In the genomic region with DNA sequence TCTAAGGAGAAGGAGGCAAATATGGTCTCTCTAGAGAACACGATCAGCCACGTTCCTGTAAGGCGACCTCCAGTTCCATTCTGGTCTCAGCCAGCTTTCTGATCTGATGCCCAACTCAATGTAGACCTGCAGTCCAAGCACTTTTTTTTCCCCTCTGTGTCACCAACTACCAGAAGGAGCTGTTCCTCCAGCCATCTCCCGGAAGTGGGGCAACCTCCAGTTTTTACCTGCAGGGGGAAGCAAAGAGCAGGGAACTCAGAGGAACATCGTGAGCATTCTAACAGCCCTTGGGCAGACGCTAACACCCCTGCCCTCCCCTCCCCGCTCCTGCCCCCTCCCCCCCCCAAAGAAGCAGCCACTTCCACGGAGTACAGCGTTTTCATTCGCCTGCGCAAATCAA, we compare ENCODE assay signal across 8 mouse cellular contexts. TPM values are rescaled to one million over a fixed set of nuclear protein-coding genes. Genes with fewer than 3 reads are reported as not detected.
DNase-seq lines count a peak whose midpoint lies in the region; ATAC-seq and TF ChIP-seq lines count a peak whose summit lies in the region.

No protein-coding gene starts in this region.

- H3K9me3 ChIP-seq in G1E (replicated peaks): no peaks in the 10 kb centered on the region
- no peaks in the 10 kb centered on the region for H3K9me3 ChIP-seq in megakaryocyte, embryonic 14.5 days

- H3K4me3 ChIP-seq in G1E (ENCODE audit: low read depth, low read length): no peak overlapping the region; the same call in 1 of the 2 replicates
- peak overlapping the region; percentile 79 for H3K4me3 ChIP-seq in megakaryocyte, embryonic 14.5 days (replicated peaks)

- H3K4me1 ChIP-seq in G1E (ENCODE audit: insufficient read depth, low read depth, low read length): peaks cover 31% of the 10 kb centered on the region
- peaks cover 31% of the 10 kb centered on the region for H3K4me1 ChIP-seq in megakaryocyte, embryonic 14.5 days

- H3K27me3 ChIP-seq in G1E (ENCODE audit: insufficient read depth, low read length): peaks cover 3% of the 10 kb centered on the region; the same call in 1 of the 2 replicates
- peaks cover 2% of the 10 kb centered on the region for H3K27me3 ChIP-seq in megakaryocyte, embryonic 14.5 days (replicated peaks)

- ATAC-seq in G1E (ENCODE audit: extremely low read depth, insufficient number of reproducible peaks, low FRiP score, poor library complexity, severe bottlenecking): peak; percentile 63

- TF ChIP-seq CTCF in G1E (IDR thresholded peaks at IDR 0.05; ENCODE audit: low read depth, low read length): peak; percentile 45

- H3K36me3 ChIP-seq in G1E (replicated peaks): no peaks in the 10 kb centered on the region
- H3K36me3 ChIP-seq in megakaryocyte, embryonic 14.5 days (replicated peaks; ENCODE audit: low read length): no peaks in the 10 kb centered on the region

- DNase-seq in cerebellum, postnatal 10 days: peak; percentile 73 to 75
- no peak for DNase-seq in cerebellum, adult 11 months
- peak; percentile 31 for DNase-seq in G1E (ENCODE audit: low spot score)
- DNase-seq in cerebellum, postnatal 36 days: peak; percentile 50 to 51
- DNase-seq in heart, adult 8-10 months (ENCODE audit: low spot score): peak; percentile 78
- peak; percentile 69 to 73 for DNase-seq in layer of hippocampus, postnatal 10 days (ENCODE audit: low spot score in 2 of 2)
- DNase-seq in spleen, postnatal 4 days (ENCODE audit: low spot score in 2 of 2): peak; percentile 88 to 95

RNA-seq across cellular contexts. Expression of a gene that starts 7.8 kb away (rescaled TPM):
- total RNA-seq in G1E (2014; fragmentation: Nextera tagmentation) (not detected in 2 replicates), G1E (2017) (0.06 and 0.16 TPM in 2 replicates)
- polyA plus RNA-seq in G1E (2012): not detected in 2 replicates
- not detected for total RNA-seq in heart, adult 8-10 months (2022)
- total RNA-seq in layer of hippocampus, postnatal 10 days (2021): under 1 TPM; 0.33 to 0.53 TPM
- not detected in 2 replicates for polyA plus RNA-seq in megakaryocyte, embryonic 14.5 days (2012; ENCODE audit: insufficient read depth, low replicate concordance)

RNA-seq across cellular contexts. Expression of a gene that starts 8.2 kb away (rescaled TPM):
- total RNA-seq in G1E (2014; fragmentation: Nextera tagmentation) (35.6 and 114 TPM in 2 replicates), G1E (2017) (12.5 and 14.3 TPM in 2 replicates)
- 22.1 and 29.3 TPM in 2 replicates for polyA plus RNA-seq in G1E (2012)
- 10 to 100 TPM; 17.4 to 20.0 (median 18.7) TPM for total RNA-seq in heart, adult 8-10 months (2022)
- 10 to 100 TPM; 23.6 to 25.0 TPM for total RNA-seq in layer of hippocampus, postnatal 10 days (2021)
- 10.3 and 11.1 TPM in 2 replicates for polyA plus RNA-seq in megakaryocyte, embryonic 14.5 days (2012; ENCODE audit: insufficient read depth, low replicate concordance)

RNA-seq across cellular contexts. Expression of a gene that starts 17.8 kb away (rescaled TPM):
- total RNA-seq in G1E (2014; fragmentation: Nextera tagmentation): 25.2 and 31.4 TPM in 2 replicates
- total RNA-seq in G1E (2017): 14.4 and 14.6 TPM in 2 replicates
- polyA plus RNA-seq in G1E (2012): 12.7 and 12.9 TPM in 2 replicates
- 1 to 10 TPM; 2.0 to 2.6 (median 2.5) TPM for total RNA-seq in heart, adult 8-10 months (2022)
- 10 to 100 TPM; 23.9 to 25.4 TPM for total RNA-seq in layer of hippocampus, postnatal 10 days (2021)
- polyA plus RNA-seq in megakaryocyte, embryonic 14.5 days (2012; ENCODE audit: insufficient read depth, low replicate concordance): 22.5 and 23.5 TPM in 2 replicates

RNA-seq across cellular contexts. Expression of a gene that starts 19.6 kb away (rescaled TPM):
- total RNA-seq in G1E (2014; fragmentation: Nextera tagmentation) (18.1 and 22.5 TPM in 2 replicates), G1E (2017) (35.8 and 42.5 TPM in 2 replicates)
- 31.7 and 34.2 TPM in 2 replicates for polyA plus RNA-seq in G1E (2012)
- 10 to 100 TPM; 26.4 to 30.7 (median 28.0) TPM for total RNA-seq in heart, adult 8-10 months (2022)
- total RNA-seq in layer of hippocampus, postnatal 10 days (2021): 10 to 100 TPM; 32.1 to 34.2 TPM
- 12.4 and 38.2 TPM in 2 replicates for polyA plus RNA-seq in megakaryocyte, embryonic 14.5 days (2012; ENCODE audit: insufficient read depth, low replicate concordance)

RNA-seq across cellular contexts. Expression of a gene that starts 25.1 kb away (rescaled TPM):
- 378 and 465 TPM in 2 replicates for total RNA-seq in G1E (2014; fragmentation: Nextera tagmentation)
- 87.1 and 116 TPM in 2 replicates for total RNA-seq in G1E (2017)
- 284 and 322 TPM in 2 replicates for polyA plus RNA-seq in G1E (2012)
- 10 to 100 TPM; 16.4 to 44.3 (median 30.6) TPM for total RNA-seq in heart, adult 8-10 months (2022)
- total RNA-seq in layer of hippocampus, postnatal 10 days (2021): 10 to 100 TPM; 23.3 to 42.6 TPM
- polyA plus RNA-seq in megakaryocyte, embryonic 14.5 days (2012; ENCODE audit: insufficient read depth, low replicate concordance): 5.8 and 51.6 TPM in 2 replicates

Comparison
In these comparisons a context has a peak if more than half of its experiments do, and no peak if none do; other contexts are left out.
1. RNA of a gene that starts 17.8 kb away (total RNA-seq): 14.4 to 31.4 TPM in G1E and 23.9 to 25.4 TPM in layer of hippocampus, postnatal 10 days; 2.0 to 2.6 TPM in heart, adult 8-10 months; every median in the first group is over 4 times any median in the second.